Mouse (Mus musculus) adrenal gland, postnatal 36 days (tissue): ENCODE measurements around the gene Angptl7. TPM values are rescaled to one million over a fixed set of nuclear protein-coding genes. Genes with fewer than 3 reads are reported as not detected.
A peak's percentile ranks its signal among the peaks of the same experiment; 100 is the strongest.

Experiments
- DNase-seq, 2 experiments: peaks; one replicate each; pipeline ENCODE4 v3.0.0; 2021; ENCODE audit warnings: mixed read lengths in 1 of 2
- long read RNA-seq, 2 experiments: library from polyadenylated mRNA; stranded (forward); transcript quantifications; one replicate each; pipeline ENCODE4 v2.0.0; 2021; ENCODE audit warnings: borderline sequencing depth in 2 of 2
- total RNA-seq, 2 experiments: library from RNA; stranded (reverse); gene quantifications; 2 replicates each; pipeline ENCODE4 v1.2.3; 2021

Angptl7 gene
- total RNA-seq = 1 to 10 TPM in 1 of 2 experiments, under 1 TPM in 1; 0.46 to 1.3 TPM
- long read RNA-seq, experiment 1, partial matches to known transcripts = 0 of 4 reads
- long read RNA-seq, experiment 1, other reads (novel, unspliced or antisense) = 2 of 4 reads
- long read RNA-seq, experiment 2, partial matches to known transcripts = 0 of 4 reads
- long read RNA-seq, experiment 2, other reads (novel, unspliced or antisense) = 2 of 4 reads

- no peak for DNase-seq
Measured at GRCm38 (mm10) chr4:148500410-148500867, at the start of gene Angptl7. Gene Angptl7 (minus strand): TSS chr4:148500460.

- DNase-seq = no peak
Measured at GRCm38 (mm10) chr4:148549106-148549505, 48.8 kb upstream of the Angptl7 start.

DNA sequence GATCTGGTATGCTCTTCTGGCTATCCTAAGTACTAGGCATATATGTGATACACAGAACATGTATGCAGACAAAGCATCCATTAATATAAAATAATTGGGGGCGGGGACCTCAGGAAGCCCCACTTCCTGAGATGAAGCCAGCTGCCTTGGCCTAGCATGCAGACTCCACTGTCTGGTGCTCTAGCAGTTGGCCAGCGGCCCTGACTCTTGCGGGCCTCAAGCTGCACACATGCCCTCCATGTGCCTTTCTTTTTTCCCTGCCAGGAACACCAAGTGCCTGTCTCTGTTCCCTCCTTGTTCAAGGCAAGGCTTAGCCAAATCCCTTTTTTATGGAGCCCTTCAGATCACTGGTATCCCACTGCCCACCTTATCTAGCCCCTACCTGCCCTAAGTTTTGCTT is 35.6 kb upstream of the Angptl7 start:
- DNase-seq = no peak

DNA sequence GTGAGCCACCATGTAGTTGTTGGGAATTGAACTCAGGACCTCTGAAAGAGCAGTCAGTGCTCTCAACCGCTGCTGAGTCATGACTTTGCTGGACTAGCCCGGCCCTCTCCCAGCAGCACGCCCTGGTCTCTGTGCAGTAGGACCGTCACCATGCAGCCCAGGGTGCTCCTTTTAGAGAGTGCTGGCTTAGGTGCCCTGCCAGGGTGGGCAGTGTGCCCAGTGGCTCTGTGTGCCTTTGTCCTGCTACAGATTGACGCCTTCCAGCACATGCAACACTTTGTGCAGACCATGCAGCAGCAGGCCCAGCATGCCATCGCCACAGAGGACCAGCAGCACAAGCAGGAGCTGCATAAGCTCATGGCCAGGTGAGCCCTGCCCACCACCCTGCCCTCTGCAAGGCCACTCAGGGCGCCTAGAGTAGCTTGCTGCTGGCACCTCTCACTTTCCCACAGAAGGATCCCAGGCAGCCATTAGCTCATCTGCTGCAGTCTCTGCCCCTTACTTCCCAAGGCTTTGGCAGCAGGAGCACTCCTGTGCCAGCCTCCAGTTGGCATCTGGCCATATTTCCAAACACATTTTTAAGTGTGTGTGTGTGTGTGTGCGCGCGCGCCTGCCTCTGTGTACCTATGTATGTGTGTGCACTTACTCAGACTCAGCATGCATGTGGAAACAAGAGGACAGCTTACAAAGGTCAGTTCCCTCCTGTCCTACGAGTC is 33.5 kb upstream of the Angptl7 start:
- DNase-seq = peak; percentile 27 to 67

- no peak for DNase-seq
Measured at GRCm38 (mm10) chr4:148532516-148532915, 32.3 kb upstream of the Angptl7 start.

GRCm38 (mm10) chr4:148531341-148531740 is 31.1 kb upstream of the Angptl7 start:
- no peak for DNase-seq

DNA sequence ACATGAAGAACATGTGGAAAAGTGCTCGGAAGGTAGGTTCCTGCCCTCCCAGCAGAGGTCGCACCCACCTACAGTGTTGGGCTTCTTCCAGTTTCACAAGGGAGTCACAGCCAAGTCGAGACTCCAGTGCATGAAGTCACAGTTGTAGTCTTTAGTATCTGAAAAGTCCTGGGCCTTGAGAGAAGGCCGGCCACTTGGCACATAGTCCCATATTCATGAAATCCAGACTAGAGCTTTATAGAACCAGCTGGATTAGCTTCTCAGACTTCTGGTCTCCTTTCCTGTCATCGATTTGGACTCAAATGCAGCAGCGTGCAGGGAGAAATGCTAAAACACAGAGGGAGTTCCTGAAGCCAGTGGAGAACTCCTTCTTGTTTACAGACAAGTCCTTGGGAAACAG is 30.5 kb upstream of the Angptl7 start:
- peak in 1 of 2 experiments; percentile 12 for DNase-seq

- peak; percentile 12 to 22 for DNase-seq
Measured at GRCm38 (mm10) chr4:148530351-148530750, 30.1 kb upstream of the Angptl7 start.

DNA sequence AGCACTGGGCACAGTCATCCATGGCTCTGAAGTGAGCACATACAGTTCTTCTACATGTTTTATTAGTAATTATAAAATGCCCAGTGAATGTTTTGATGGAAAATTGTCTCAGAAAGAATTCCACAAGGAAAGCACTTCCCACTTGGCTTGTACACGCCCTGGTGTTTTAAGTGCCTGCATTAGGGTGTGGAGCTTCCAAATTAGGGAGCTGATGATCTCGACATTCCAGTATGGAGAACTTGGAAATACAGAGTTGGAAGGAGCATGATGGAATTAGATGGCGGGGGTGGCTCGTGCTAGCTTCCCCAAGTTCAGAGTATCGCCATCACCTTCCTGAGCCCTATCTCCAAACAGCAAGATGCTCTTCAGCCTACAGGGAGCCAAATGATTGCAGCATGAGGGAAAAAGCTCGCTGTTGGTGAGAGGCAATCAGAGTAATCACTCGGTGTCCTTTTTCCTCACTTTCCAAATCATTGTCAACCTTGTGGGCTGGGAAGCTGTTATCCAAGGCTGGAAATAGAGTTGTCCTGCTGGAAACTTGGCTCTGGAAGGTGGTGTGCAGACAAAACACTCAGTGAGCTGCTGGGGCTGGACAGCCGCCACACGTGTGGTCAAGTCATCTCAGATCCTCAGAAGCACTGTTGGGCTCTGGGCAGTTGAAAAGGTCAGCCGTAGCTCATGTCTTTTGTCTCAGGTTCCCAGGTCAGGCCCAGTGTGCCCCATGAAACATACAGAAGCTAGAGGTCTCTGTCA is 27.1 kb upstream of the Angptl7 start:
- no peak for DNase-seq

GRCm38 (mm10) chr4:148523538-148523937 is 23.3 kb upstream of the Angptl7 start:
- no peak for DNase-seq

GRCm38 (mm10) chr4:148518235-148518795 is 18.1 kb upstream of the Angptl7 start:
- no peak for DNase-seq

DNA sequence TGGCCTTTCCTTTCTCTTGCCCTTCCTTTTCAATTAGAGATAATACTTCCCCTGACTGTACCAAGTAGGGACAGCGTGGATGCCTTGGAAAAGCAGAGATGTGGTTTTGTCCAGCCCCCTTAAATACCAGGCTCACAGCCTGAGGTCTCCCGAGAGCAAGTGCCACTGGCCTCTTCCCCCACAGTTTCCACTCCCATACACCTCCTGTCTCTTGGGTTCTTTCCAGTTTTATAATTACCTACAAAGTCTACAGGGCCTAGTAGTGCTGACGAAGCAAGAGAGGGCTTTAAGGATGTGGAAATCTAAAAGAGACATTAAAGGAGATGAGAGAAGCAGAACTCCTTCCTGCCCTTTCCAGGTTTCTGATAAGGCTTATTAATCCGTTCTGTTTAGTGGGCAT is 17.5 kb upstream of the Angptl7 start:
- DNase-seq = no peak

DNA sequence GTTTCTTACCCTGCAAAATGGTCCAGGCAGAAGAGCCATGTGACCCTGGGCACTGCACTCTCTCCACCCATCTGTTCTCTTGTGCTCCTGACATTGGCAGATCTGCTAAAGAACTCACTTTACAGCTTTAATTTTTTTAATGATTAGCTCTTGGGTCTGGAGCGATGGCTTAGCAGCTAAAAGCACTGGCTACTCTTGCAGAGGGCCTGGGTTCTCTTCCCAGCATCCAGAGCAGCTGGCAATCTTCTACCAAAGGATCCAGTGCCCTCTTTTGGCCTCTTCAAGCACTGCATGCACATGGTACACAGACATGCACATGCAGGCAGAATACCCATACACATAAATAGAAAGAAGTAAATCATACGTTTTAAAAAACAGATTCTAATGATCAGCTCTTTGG is 15.1 kb upstream of the Angptl7 start:
- peak in 1 of 2 experiments; percentile 18 for DNase-seq

DNA sequence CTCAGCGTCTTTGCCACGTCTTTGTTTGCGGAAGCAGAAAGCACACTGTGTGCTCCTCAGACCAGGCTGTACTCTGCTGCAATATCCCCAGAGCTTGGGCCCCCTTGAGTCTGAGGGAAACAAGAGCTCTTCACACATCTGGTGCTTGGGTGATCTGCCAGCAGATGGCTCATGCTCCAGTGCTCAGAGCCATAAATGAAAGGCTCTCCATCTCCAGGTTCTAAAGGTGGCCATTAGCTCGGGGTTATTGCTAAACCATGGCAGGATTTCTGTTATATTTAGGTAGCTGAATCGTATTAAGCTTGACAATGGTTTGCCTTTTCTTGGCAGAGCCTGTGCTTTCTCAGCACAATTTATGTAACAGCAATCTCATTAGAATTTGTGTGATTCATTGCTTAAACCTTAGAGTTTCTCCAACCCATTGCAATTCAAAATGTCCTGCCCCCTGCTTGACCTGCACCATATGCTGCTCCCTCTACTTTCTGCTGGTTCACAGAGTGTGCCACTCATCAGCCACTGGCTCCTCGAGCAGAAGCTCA is 12.8 kb upstream of the Angptl7 start:
- no peak for DNase-seq

DNA sequence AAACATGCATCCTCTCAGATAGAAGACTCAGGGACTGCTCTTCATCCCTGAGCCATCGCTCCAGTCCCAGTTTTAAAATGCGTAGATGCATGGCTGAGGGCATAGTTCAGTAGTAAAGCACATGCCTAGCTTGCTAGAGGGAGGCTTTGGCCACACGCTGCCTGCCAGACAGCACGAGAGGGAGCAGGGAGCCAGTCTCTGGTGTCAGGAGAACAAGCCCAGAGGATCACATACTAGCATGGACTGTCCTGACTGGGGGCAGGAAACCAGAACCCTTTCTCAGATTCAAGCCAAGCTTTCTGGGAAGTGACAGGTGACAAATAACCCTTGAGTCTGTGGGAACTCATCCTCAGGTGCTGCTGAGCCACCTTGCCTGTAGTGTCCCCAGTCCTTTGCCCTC is 11.1 kb upstream of the Angptl7 start:
- no peak for DNase-seq

DNA sequence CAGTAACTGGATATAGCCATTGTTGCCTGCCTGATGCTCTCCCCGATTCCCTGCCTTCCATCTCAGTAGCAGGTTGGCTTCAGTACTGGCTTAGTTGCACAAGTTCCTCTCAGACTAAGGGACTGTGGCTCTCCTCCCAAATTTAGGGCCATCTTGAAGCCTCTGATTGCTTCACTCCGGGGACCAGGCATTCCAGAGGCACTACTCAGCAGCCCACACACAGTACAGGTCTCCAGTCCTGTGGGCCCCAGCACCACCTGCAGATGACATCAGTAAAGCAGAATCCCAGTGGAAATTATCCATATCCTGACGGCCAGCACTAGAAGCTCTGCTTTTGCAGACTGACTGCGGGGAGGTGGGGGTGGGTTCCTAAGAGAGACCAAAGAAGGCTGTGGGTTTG is 10.4 kb upstream of the Angptl7 start:
- no peak for DNase-seq

GRCm38 (mm10) chr4:148509450-148510084 is 9.3 kb upstream of the Angptl7 start:
- no peak for DNase-seq

- DNase-seq = no peak
Measured at GRCm38 (mm10) chr4:148508084-148508849, 8.0 kb upstream of the Angptl7 start.

DNA sequence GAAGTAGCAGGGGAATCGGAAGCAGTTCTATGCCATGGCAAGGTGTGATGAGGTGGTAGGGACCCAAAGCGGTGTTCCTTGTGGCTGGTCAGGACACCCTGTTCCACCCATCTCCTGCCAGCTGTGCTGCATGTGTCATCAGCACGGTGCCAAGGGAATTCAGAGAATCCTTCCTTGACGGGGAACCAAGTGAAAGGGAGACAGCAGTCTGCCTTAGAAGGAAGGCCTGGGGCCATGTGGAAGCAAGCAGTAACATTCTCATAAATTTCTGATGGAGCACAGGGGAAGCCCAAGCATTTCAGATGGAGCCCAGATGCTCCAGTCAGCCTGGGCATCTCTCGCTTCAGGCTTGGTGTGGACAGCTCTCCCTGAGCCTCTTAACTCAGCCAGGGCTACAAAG is 7.3 kb upstream of the Angptl7 start:
- DNase-seq = no peak

DNA sequence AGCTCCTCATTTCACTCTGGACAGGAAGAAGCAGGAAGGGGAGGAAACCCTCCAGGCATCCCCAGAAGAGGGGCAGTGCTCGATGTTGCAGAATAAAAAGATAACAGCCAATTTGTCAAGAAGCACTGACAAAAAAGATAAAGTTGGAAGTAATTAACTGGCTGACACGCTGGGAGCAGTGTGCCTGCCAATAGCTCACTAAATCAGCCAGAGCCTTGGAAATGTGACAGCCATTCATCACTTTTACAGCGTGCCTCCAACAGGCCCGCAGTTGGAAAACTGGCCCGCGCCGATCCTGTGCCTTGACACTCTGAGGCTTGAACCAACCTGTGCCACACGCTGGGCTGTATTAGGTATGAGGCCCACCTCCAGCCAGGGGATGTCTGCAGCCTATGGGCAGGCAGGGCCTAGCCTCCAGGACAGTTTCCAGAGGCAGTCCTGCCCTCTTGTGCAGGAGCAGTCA is 4.3 kb upstream of the Angptl7 start:
- peak; percentile 37 to 57 for DNase-seq
